Mouse (Mus musculus): ENCODE measurements around the gene Bdh1.

DNA sequence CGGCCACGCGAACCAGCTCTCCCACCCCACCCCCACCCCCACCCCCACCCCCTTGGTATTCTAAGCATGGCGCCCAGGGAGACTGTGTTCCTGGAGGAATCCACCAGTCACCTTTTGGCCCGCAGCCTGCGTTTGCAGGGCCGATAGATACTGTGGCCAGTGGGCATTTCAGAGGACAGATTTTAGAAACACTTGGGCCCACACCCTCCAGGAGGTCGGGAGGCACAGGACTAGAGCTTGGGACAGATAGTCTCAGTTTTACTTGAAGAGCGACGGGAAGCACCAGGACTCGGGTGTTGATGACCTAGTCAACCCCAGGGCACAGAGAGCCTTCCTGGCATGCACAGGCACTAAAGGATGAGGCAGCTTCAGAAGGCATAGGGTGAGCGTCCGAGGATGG is 38.4 kb downstream of the Bdh1 start:
- TF ChIP-seq EP300 (IDR thresholded peaks at IDR 0.05; ENCODE audit: low read depth) = no peak
- TF ChIP-seq CTCF (IDR thresholded peaks at IDR 0.05; ENCODE audit: low read depth) = no peak

Data from liver, embryonic 14.5 days (tissue).